Mouse (Mus musculus) CH12.LX (cell line): ENCODE data around the gene Fam89a.

ENCODE experiments used
- CTCF ChIP-seq, 2 experiments: IDR thresholded peaks in 1 of 2; conservative IDR thresholded peaks in 1 of 2; 2 replicates each; pipeline ENCODE4 v1.5.1; 2011 to 2012; ENCODE audit warnings: low read depth in 2 of 2, low read length in 2 of 2, improper control_type of control experiment in 1 of 2, inconsistent platforms in 1 of 2, mild to moderate bottlenecking in 1 of 2, moderate library complexity in 1 of 2
- POLR2A ChIP-seq: IDR thresholded peaks from 2 replicates; pipeline ENCODE4 v1.6.1; 2011; ENCODE audit warnings: low read depth, mild to moderate bottlenecking, improper control_type of control experiment, low read length
- RCOR1 ChIP-seq: conservative IDR thresholded peaks from 2 replicates; pipeline ENCODE4 v1.6.1; 2012; ENCODE audit warnings: low read depth, mild to moderate bottlenecking, inconsistent platforms, low read length, improper control_type of control experiment

GRCm38 (mm10) chr8:124795781-124796488, 44.3 kb upstream of the Fam89a start:
- TF ChIP-seq CTCF (conservative IDR thresholded peaks at IDR 0.05 in 1 of 2, IDR thresholded peaks at IDR 0.05 in 1 of 2; ENCODE audit: low read depth in 2 of 2, low read length in 2 of 2): no peak
- TF ChIP-seq RCOR1: no peak
- no peak for TF ChIP-seq POLR2A
